Mouse (Mus musculus) ES-E14 (cell line): ENCODE measurements at regions not wholly inside any gene's neighbourhood (a gene's known extent, or its start where the extent isn't known, plus 50 kb on each side); places are given as distances from the start of the nearest gene placed in this dataset.

Experiments
- DNase-seq: peaks from one replicate; pipeline ENCODE4 v3.0.0-alpha.2; 2013; ENCODE audit warnings: low read depth, low spot score
- H3K27ac ChIP-seq: 2 replicates; pipeline ENCODE4 v1.5.1; 2012; ENCODE audit warnings: low read depth, mild to moderate bottlenecking, low read length, moderate library complexity, mixed read lengths; ENCODE audit not compliant: poor library complexity, insufficient read depth, severe bottlenecking
- H3K36me3 ChIP-seq: 2 replicates; pipeline ENCODE4 v1.6.1; 2012; ENCODE audit warnings: mild to moderate bottlenecking, low read length, moderate library complexity, mixed read lengths; ENCODE audit not compliant: control insufficient read depth, poor library complexity, insufficient read depth, severe bottlenecking
- H3K4me1 ChIP-seq, 2 experiments: fragments of 150-350 bp in 1 of 2; sonication (generic) in 1 of 2; 2 replicates each; pipeline ENCODE4 v1.6.1; 2012; ENCODE audit warnings: low read length in 2 of 2, mild to moderate bottlenecking in 1 of 2, mixed read lengths in 1 of 2; ENCODE audit not compliant: control insufficient read depth in 2 of 2, insufficient read depth in 2 of 2, poor library complexity in 1 of 2
- H3K4me3 ChIP-seq, 2 experiments: fragments of 150-350 bp in 1 of 2; sonication (generic) in 1 of 2; 2 replicates each; pipeline ENCODE4 v1.5.1; 2012; ENCODE audit warnings: low read length in 2 of 2, low read depth in 1 of 2, mild to moderate bottlenecking in 1 of 2, mixed read lengths in 1 of 2; ENCODE audit not compliant: insufficient read depth in 1 of 2, poor library complexity in 1 of 2, severe bottlenecking in 1 of 2
- H3K9ac ChIP-seq: 2 replicates; pipeline ENCODE4 v1.6.1; 2012; ENCODE audit warnings: low read depth, mild to moderate bottlenecking, low read length, mixed read lengths; ENCODE audit not compliant: poor library complexity, insufficient read depth, severe bottlenecking
- H3K9me3 ChIP-seq: fragments of 150-350 bp; sonication (generic); 2 replicates; pipeline ENCODE4 v1.6.1; 2012; ENCODE audit warnings: low read depth, mild to moderate bottlenecking, low read length; ENCODE audit not compliant: control insufficient read depth, insufficient read depth
- CHD2 ChIP-seq: IDR thresholded peaks from 2 replicates; pipeline ENCODE4 v1.6.1; 2014; ENCODE audit warnings: mild to moderate bottlenecking, low read depth, low read length, inconsistent platforms
- HCFC1 ChIP-seq: IDR thresholded peaks from 2 replicates; pipeline ENCODE4 v1.6.1; 2012; ENCODE audit warnings: low read length, inconsistent platforms, borderline replicate concordance; ENCODE audit not compliant: insufficient read depth
- MAFK ChIP-seq: IDR thresholded peaks from 2 replicates; pipeline ENCODE4 v1.6.1; 2014; ENCODE audit warnings: mild to moderate bottlenecking, low read depth, low read length, inconsistent platforms; ENCODE audit not compliant: insufficient read depth
- ZC3H11A ChIP-seq: IDR thresholded peaks from 2 replicates; pipeline ENCODE4 v1.6.1; 2012; ENCODE audit warnings: low read depth, mild to moderate bottlenecking, inconsistent platforms, low read length, borderline replicate concordance
- ZNF384 ChIP-seq: IDR thresholded peaks from 2 replicates; pipeline ENCODE4 v1.6.1; 2012; ENCODE audit warnings: low read depth, low read length, inconsistent platforms
- in situ Hi-C, 2 experiments: fragments of 600-800 bp; cut with MboI; formaldehyde crosslinking; loops; one replicate each; pipeline ENCODE4 v1.15.1; 2025; ENCODE audit warnings: low sequenced_read_pairs in 2 of 2, inconsistent platforms in 1 of 2; ENCODE audit not compliant: unreplicated experiment in 2 of 2

DNA sequence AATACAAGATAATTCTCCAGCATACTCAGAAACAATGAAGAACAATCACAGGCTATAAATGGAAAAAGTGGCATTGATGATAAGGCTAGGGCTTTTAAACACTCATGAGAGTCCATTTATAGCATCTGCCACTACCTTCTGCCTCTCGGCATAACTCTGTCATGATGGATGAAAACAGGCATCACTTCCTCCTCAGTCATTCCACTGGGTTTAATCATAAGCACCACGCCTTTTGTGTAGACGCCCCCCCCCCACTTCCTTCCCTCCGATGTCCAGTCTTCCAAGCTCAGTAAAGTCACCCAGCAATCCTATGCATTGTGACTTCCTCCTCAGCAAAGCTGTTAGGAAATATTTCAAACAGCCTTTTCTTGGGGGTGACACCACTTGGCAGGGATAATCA, 63.1 kb upstream of the Dkk2 start:
- H3K9me3 ChIP-seq = no peaks in the 10 kb centered on the region
- in situ Hi-C loops = no loop called here
- DNase-seq = no peak
- no peak overlapping the region for H3K27ac ChIP-seq
- TF ChIP-seq ZC3H11A = no peak
- H3K4me1 ChIP-seq = 0 out of 4 replicates have a peak, but pooled peaks cover 0 to 2% of the 10 kb centered on the region in 2 experiments
- H3K9ac ChIP-seq = no peak overlapping the region
- no peaks in the 10 kb centered on the region for H3K36me3 ChIP-seq
- H3K4me3 ChIP-seq = no peak overlapping the region

DNA sequence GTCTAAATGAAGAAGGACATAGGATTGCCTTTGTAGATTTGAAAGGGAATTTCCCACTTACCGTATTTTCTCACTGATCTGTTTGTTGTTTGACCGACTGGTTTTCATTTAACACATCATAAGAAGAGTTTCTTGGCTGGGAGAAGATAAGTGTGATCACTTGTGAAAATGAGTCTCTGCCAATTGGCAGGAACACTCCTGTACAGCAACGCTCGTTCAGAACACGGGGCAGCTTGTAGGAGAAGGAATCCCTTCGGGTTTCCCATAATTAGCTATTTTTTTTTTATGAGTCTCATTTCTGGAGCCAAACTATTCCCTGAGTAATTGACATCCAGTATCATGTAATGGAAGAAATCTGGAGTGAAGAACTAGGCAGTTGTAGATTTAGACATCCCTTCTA, 61.8 kb upstream of the Dkk2 start:
- Histone ChIP-seq H3K36me3 (no peaks in the 10 kb centered on the region), H3K4me3 (no peak overlapping the region), H3K27ac (no peak overlapping the region), H3K9ac (no peak overlapping the region), H3K4me1 (0 out of 4 replicates have a peak, but pooled peaks cover 0 to 2% of the 10 kb centered on the region in 2 experiments), H3K9me3 (no peaks in the 10 kb centered on the region)
- in situ Hi-C loops = no loop called here
- DNase-seq = no peak
- no peak for TF ChIP-seq ZNF384
- no peak for TF ChIP-seq CHD2

DNA sequence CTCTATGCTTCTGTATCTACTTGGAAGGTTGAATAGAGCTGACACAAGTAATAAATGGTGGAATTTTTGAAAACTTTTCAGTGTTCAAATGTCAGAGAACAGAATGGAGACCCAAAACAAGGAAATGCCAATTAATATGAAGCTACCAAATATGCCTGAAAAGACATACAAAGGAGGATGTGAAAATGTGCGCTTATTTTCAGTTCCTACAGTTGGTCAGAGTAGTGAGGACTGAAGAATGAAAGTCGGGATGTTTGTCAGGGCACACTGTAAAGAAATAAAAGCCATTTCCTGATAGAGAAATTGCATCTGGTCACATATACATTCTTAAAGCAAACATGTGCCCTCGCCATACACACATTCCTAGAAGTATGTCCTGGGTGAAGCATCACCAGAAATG, 56.0 kb upstream of the Dkk2 start:
- no peak for DNase-seq
- Histone ChIP-seq H3K4me1 (no peaks in the 10 kb centered on the region), H3K9ac (no peak overlapping the region), H3K36me3 (no peaks in the 10 kb centered on the region), H3K9me3 (no peaks in the 10 kb centered on the region), H3K27ac (no peak overlapping the region), H3K4me3 (no peak overlapping the region)
- in situ Hi-C loops = no loop called here
- TF ChIP-seq HCFC1 = no peak
- no peak for TF ChIP-seq ZNF384
- TF ChIP-seq MAFK = no peak
- no peak for TF ChIP-seq ZC3H11A

DNA sequence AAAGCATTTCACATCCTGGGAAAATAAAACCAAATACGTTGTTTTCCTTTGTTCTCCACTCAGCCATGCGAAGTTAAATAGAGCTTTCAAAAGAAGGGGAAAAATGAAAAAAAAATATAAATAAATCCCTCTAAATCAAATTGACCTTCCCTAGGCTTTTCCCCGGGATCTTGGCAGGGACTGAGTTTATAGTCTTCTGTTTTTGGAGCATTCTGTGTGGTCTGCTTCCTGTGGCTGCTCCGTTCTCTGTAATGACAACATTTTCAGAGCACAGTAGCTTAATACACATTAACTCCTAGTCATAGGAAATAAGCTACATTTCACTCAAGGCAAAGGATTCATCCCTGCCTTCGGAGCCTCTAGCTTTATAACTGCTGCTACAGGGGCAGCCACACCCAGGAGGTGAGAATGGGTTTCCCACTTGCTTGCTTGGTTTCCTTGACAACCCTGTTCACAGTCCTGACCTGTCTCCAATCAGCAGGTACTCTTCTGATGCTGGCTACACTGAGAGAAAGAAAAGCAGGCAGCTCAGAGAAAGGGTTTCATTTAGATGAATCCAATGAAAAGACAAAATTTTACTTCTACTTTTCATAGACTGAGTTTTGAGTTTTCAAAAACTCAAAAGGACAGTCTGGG, 51.9 kb upstream of the Dkk2 start:
- in situ Hi-C loops = no loop called here
- H3K27ac ChIP-seq = no peak overlapping the region

DNA sequence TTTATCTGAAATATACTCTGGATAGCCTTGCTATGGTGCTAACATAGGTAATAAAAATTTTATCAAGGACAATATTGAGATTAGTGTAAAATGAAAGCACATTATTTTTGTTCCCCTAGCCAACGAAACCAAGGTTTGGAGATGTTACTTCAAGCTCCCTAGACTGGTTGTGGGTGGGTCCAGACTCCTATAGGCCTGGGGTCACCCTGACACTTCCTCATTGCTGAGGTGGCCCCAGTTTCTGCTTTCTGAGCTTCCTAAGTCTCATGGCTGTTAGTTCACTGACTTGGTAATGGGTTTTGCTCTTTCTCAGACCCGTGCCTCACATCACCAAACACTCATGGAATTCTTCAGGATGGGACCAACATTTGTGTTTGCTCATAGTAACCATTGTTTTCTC, 49.9 kb upstream of the Dkk2 start:
- in situ Hi-C loops = no loop called here
- Histone ChIP-seq H3K4me1 (no peaks in the 10 kb centered on the region), H3K9ac (no peak overlapping the region), H3K9me3 (no peaks in the 10 kb centered on the region), H3K4me3 (no peak overlapping the region), H3K36me3 (no peaks in the 10 kb centered on the region), H3K27ac (no peak overlapping the region)
- DNase-seq = no peak
- TF ChIP-seq ZNF384 (no peak), CHD2 (no peak)

More for the DNA sequence above, 51.9 kb upstream of the Dkk2 start:
- Histone ChIP-seq H3K4me3 (no peak overlapping the region), H3K9ac (no peak overlapping the region), H3K9me3 (no peaks in the 10 kb centered on the region), H3K4me1 (no peaks in the 10 kb centered on the region), H3K36me3 (no peaks in the 10 kb centered on the region)
- no peak for DNase-seq
- no peak for TF ChIP-seq ZC3H11A
- no peak for TF ChIP-seq CHD2
- no peak for TF ChIP-seq HCFC1
- TF ChIP-seq ZNF384 = no peak
- no peak for TF ChIP-seq MAFK
